Mouse (Mus musculus) lung, embryonic 16.5 days (tissue): Measurements from ENCODE around the gene Fam214a. TPM values are rescaled to one million over a fixed set of nuclear protein-coding genes. Genes with fewer than 3 reads are reported as not detected.

Experiments
- ATAC-seq: fragments of 200-750 bp; cut with Nextera tagmentation; 2 replicates; pipeline ENCODE4 v1.8.0; 2017; ENCODE audit warnings: low read depth, mild to moderate bottlenecking, moderate library complexity
- H3K27ac ChIP-seq: fragments of 300-500 bp; sonication (generic); 2 replicates; pipeline ENCODE4 v1.5.1; 2014; ENCODE audit warnings: mild to moderate bottlenecking, control low read depth, low read length
- H3K27me3 ChIP-seq: fragments of 300-500 bp; sonication (generic); 2 replicates; pipeline ENCODE4 v1.6.1; 2014; ENCODE audit warnings: low read depth, low read length, mixed read lengths; ENCODE audit not compliant: control insufficient read depth, insufficient read depth
- H3K36me3 ChIP-seq: fragments of 300-500 bp; sonication (generic); 2 replicates; pipeline ENCODE4 v1.6.1; 2014; ENCODE audit warnings: low read length; ENCODE audit not compliant: control insufficient read depth, insufficient read depth
- H3K4me1 ChIP-seq: fragments of 300-500 bp; sonication (generic); replicated peaks from 2 replicates; pipeline ENCODE4 v1.6.1; 2014; ENCODE audit warnings: low read length, mixed read lengths; ENCODE audit not compliant: control insufficient read depth, insufficient read depth
- H3K4me2 ChIP-seq: fragments of 300-500 bp; sonication (generic); 2 replicates; pipeline ENCODE4 v1.6.1; 2014; ENCODE audit warnings: low read depth, low read length, control low read depth
- H3K4me3 ChIP-seq: fragments of 300-500 bp; sonication (generic); 2 replicates; pipeline ENCODE4 v1.5.1; 2014; ENCODE audit warnings: mild to moderate bottlenecking, low read length, control low read depth
- H3K9ac ChIP-seq: fragments of 300-500 bp; sonication (generic); 2 replicates; pipeline ENCODE4 v1.6.1; 2014; ENCODE audit warnings: low read length, control low read depth
- H3K9me3 ChIP-seq: fragments of 300-500 bp; sonication (generic); 2 replicates; pipeline ENCODE4 v1.6.1; 2016; ENCODE audit warnings: low read length; ENCODE audit not compliant: control insufficient read depth
- WGBS: fragments of 180-500 bp; shearing (Covaris S2); extraction: QIAGEN DNeasy Blood & Tissue Kit; methylation state at CpG from one replicate; pipeline ENCODE4 v1.1.7; 2014; 5-methylcytosine and 5-hydroxymethylcytosine counted together
- polyA plus RNA-seq: library from polyadenylated mRNA; unstranded; fragments of >200 nt; fragmentation: Nextera tagmentation; extraction: Ambion mirVana; gene quantifications from 2 replicates; pipeline ENCODE4 v1.2.1, GENCODE M21; 2015

The Fam214a gene
- polyA plus RNA-seq, 1 experiment from 2014 or later = 12.1 TPM

DNA sequence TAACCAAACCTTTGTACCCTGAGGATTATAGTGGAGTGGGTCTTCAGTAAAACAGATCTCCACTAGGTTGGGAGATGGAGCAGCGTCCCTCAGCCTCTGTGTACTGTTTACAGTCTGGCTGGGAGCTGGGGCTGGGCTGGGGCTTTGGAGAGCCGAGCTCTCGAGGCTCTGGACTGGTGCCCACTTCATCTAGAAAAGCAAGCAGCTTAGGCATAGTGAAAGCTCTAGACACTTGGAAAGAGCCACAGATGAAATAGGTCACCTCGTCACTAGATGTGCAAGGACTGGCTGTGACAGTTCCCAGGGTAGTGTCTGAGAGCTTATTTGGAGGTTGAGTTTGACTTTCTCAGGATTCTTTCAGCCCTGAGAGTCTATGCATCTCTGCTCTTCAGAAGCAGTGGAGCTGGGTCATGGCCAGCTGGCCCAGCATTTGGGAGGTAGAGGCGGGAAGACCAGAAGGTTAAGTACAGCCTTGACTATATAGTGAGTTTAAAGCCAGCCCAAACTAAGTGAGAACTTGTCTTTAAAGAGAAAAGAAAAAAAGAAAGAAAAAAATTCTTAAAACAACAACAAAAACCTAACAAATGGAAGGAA lies 49.0 kb downstream of the Fam214a start:
- Histone ChIP-seq H3K4me2 (0 out of 2 replicates have a peak overlapping the region, but pooled peaks have one; percentile 12), H3K4me3 (no peak overlapping the region), H3K27ac (peak overlapping the region; percentile 53), H3K9ac (no peak overlapping the region), H3K27me3 (no peaks in the 10 kb centered on the region), H3K9me3 (no peaks in the 10 kb centered on the region), H3K4me1 (peaks cover 14% of the 10 kb centered on the region), H3K36me3 (no peaks in the 10 kb centered on the region; the same call in 1 of the 2 replicates)
- 20% methylated on average over 5 of the region's 5 CpGs for WGBS
- ATAC-seq = peak; percentile 95

DNA sequence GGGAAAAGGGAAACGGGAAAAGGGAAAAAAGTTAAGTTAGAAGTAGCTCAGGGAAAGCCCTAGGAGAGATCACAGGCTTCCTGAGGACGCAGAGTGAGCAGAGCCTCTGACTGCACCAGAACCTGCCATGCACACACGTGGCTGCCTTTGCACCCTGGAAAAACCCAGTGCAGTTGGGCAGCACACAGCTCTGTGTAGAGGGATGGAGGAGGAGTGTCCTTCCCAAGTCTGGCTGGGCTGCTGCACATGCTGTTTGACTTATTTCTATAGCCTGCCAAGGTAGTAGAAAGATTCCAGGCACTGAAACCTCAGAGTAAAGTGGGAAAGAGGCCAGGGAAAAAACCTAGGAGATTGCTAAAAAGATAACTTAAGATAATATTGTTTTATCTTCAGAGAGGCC lies 49.6 kb downstream of the Fam214a start:
- Histone ChIP-seq H3K27ac (no peak overlapping the region), H3K36me3 (no peaks in the 10 kb centered on the region; the same call in 1 of the 2 replicates), H3K4me1 (peaks cover 14% of the 10 kb centered on the region), H3K4me2 (no peak overlapping the region), H3K27me3 (no peaks in the 10 kb centered on the region), H3K9me3 (no peaks in the 10 kb centered on the region), H3K9ac (no peak overlapping the region), H3K4me3 (no peak overlapping the region)
- 64% methylated on average over 3 of the region's 3 CpGs for WGBS
- ATAC-seq = no peak

GRCm38 (mm10) chr9:75004203-75004602 lies 51.5 kb downstream of the Fam214a start:
- H3K27ac ChIP-seq = no peak overlapping the region
- no peak overlapping the region for H3K4me3 ChIP-seq
- no peaks in the 10 kb centered on the region for H3K27me3 ChIP-seq
- H3K4me2 ChIP-seq = no peak overlapping the region
- H3K9ac ChIP-seq = no peak overlapping the region
- ATAC-seq = no peak
- peaks cover 14% of the 10 kb centered on the region for H3K4me1 ChIP-seq
- H3K9me3 ChIP-seq = no peaks in the 10 kb centered on the region
- H3K36me3 ChIP-seq = no peaks in the 10 kb centered on the region; the same call in 1 of the 2 replicates
- WGBS = 86% methylated on average over 10 of the region's 10 CpGs

DNA sequence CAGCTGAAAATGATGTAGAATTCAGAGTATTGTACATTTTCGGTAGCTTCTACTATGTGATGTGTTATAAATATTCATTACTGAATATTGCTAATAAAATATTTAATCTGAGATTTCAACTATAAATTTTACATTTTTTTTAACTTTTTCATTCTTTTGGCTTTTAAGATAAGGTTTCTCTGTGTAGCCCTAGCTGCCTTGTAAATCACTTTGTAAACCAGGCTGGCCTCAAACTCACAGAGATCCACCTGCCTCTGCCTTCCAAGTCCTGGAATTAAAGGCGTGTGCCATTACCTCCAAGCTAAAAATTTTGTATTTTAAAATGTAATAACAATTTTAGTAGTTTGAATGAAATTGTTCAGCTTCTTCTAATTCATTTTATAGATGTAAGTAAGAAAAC lies 63.9 kb downstream of the Fam214a start:
- H3K27me3 ChIP-seq = no peaks in the 10 kb centered on the region
- no peak overlapping the region for H3K4me3 ChIP-seq
- ATAC-seq = no peak
- WGBS = 92% methylated on average over 2 of the region's 2 CpGs
- H3K9ac ChIP-seq = no peak overlapping the region
- H3K9me3 ChIP-seq = no peaks in the 10 kb centered on the region
- H3K4me1 ChIP-seq = no peaks in the 10 kb centered on the region
- H3K4me2 ChIP-seq = no peak overlapping the region
- no peak overlapping the region for H3K27ac ChIP-seq
- no peaks in the 10 kb centered on the region; the same call in 1 of the 2 replicates for H3K36me3 ChIP-seq

DNA sequence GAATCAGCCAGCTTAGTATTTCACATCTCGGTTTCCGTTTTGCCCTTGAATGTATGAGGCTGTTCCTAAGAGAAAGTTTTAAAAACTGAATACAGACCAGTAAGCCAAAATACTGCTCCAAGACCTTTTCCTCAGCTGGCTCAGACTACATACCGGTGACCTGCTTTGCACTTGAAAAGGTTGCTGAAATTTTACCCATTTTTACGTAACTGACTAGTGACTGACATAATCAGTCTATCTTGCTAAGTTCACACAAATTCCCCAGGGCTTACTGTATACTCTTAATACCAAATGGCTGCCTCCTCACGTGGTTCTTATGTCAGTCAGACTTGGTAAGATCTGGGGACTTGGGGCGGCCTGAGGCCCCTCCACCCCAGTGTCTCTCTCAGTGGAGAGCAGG lies 66.5 kb downstream of the Fam214a start:
- Histone ChIP-seq H3K4me2 (no peak overlapping the region), H3K9ac (no peak overlapping the region), H3K9me3 (no peaks in the 10 kb centered on the region), H3K36me3 (no peaks in the 10 kb centered on the region; the same call in 1 of the 2 replicates), H3K4me1 (no peaks in the 10 kb centered on the region), H3K4me3 (no peak overlapping the region), H3K27ac (no peak overlapping the region), H3K27me3 (no peaks in the 10 kb centered on the region)
- WGBS = 89% methylated on average over 6 of the region's 6 CpGs
- no peak for ATAC-seq

DNA sequence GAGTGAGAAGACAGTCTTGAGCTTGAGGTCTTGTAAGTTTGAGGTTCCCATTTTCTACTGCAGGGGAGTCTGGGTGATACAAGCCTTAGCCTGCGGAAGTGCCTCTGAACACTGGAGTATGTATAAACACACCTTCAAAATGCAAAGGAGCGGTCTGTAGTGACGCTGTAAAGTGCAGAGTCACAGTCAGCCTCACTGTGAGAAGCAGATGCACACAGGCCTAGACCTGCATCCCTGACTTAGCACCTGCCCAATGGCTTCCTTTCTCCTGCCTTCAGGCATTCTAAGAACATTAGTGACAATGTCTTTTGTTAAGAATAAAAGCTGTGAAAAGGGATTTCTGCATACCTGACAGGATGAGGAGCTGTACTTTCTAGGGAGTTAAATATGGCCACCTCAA lies 66.9 kb downstream of the Fam214a start:
- H3K27ac ChIP-seq = no peak overlapping the region
- no peak overlapping the region for H3K4me2 ChIP-seq
- no peak overlapping the region for H3K9ac ChIP-seq
- no peak overlapping the region for H3K4me3 ChIP-seq
- WGBS = 88% methylated on average over 3 of the region's 3 CpGs
- ATAC-seq = no peak
- no peaks in the 10 kb centered on the region for H3K27me3 ChIP-seq
- no peaks in the 10 kb centered on the region for H3K9me3 ChIP-seq
- H3K36me3 ChIP-seq = no peaks in the 10 kb centered on the region; the same call in 1 of the 2 replicates
- no peaks in the 10 kb centered on the region for H3K4me1 ChIP-seq

DNA sequence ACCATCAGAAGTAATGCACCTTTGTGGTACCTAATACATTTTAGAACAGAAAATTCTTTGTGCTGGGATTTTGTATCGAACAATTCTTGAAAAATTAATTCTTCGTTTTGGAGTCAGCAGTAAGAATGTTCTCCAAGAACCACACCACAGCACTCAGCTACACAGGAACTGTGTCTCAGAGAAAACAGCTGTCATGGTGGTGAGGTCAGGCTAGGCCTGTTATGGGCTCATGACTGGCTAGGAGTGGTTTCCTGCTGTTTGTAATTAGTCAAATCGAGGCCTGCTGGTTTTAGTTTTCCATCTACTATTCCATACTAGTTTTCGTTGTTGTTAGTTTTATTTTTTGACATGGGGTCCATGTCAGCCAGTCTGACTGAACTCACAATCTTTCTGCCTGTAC lies 67.9 kb downstream of the Fam214a start:
- H3K27me3 ChIP-seq = no peaks in the 10 kb centered on the region
- no peak overlapping the region for H3K4me3 ChIP-seq
- no peak for ATAC-seq
- no peaks in the 10 kb centered on the region for H3K9me3 ChIP-seq
- H3K27ac ChIP-seq = no peak overlapping the region
- H3K4me1 ChIP-seq = no peaks in the 10 kb centered on the region
- no peak overlapping the region for H3K4me2 ChIP-seq
- no peak overlapping the region for H3K9ac ChIP-seq
- WGBS = 83% methylated on average over 4 of the region's 4 CpGs
- H3K36me3 ChIP-seq = peaks cover under 1% of the 10 kb centered on the region

GRCm38 (mm10) chr9:75022546-75022945 lies 69.9 kb downstream of the Fam214a start:
- no peaks in the 10 kb centered on the region for H3K9me3 ChIP-seq
- WGBS = 84% methylated on average over 7 of the region's 7 CpGs
- ATAC-seq = no peak

DNA sequence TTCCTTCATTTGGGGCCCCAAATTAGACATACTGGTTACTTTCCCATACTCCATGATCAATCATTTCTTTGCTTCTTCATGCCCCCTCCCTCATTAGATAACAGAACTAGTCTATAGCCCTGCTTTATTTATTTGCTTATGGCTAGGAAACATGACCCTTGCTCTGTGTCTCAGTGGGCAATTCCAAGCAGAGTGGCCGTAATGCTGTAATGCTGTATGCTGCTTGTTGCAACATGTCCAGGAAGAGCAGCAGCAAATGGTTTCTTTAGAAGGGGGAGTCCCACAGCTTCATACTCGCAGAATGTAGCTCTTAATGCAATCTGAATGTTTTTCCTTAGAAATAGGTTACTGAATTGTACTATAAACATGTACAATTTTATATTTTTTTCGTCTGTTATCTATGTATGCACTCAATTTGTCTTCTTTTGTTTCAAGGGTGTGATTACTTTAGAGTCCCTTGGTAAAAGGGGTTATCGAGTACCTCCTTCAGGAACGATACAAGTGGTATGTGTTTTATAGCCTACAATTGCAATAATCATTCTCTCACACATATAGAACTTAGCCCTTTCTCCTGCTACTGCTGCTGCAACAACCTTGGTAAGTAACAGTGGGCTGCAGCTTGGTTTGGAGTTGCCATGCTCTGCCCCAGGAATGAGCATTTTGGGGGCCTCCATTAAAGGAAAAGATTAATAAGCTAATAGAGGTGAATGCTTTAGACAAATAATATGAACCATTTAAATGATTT lies 70.6 kb downstream of the Fam214a start:
- Histone ChIP-seq H3K27ac (no peak overlapping the region), H3K27me3 (no peaks in the 10 kb centered on the region), H3K9ac (no peak overlapping the region), H3K9me3 (no peaks in the 10 kb centered on the region), H3K36me3 (peaks cover 3% of the 10 kb centered on the region), H3K4me3 (no peak overlapping the region), H3K4me2 (no peak overlapping the region), H3K4me1 (no peaks in the 10 kb centered on the region)
- 44% methylated on average over 5 of the region's 5 CpGs for WGBS
- ATAC-seq = no peak

More at GRCm38 (mm10) chr9:75022546-75022945, 69.9 kb downstream of the Fam214a start:
- H3K36me3 ChIP-seq = peaks cover 3% of the 10 kb centered on the region
- H3K4me3 ChIP-seq = no peak overlapping the region
- H3K4me2 ChIP-seq = no peak overlapping the region
- H3K4me1 ChIP-seq = no peaks in the 10 kb centered on the region
- H3K27me3 ChIP-seq = no peaks in the 10 kb centered on the region
- H3K27ac ChIP-seq = no peak overlapping the region
- no peak overlapping the region for H3K9ac ChIP-seq
